Mouse (Mus musculus) lung, postnatal 0 days (tissue): ENCODE results near the gene Tln1. TPM values are rescaled to one million over a fixed set of nuclear protein-coding genes. Genes with fewer than 3 reads are reported as not detected.
A peak's percentile ranks its signal among the peaks of the same experiment; 100 is the strongest.

Source experiments
- ATAC-seq: fragments of 200-750 bp; cut with Nextera tagmentation; 2 replicates; pipeline ENCODE4 v1.8.0; 2017; ENCODE audit warnings: moderate library complexity
- DNase-seq: peaks from one replicate; pipeline ENCODE4 v3.0.0-alpha.2; 2016; ENCODE audit warnings: low spot score
- H3K27ac ChIP-seq: fragments of 300-500 bp; sonication (generic); 2 replicates; pipeline ENCODE4 v1.5.1; 2014; ENCODE audit warnings: antibody characterized with exemption, mild to moderate bottlenecking, low read length, mixed read lengths
- H3K27me3 ChIP-seq: fragments of 300-500 bp; sonication (generic); replicated peaks from 2 replicates; pipeline ENCODE4 v1.6.1; 2014; ENCODE audit warnings: low read length, mixed read lengths; ENCODE audit not compliant: insufficient read depth
- H3K36me3 ChIP-seq: fragments of 300-500 bp; sonication (generic); 2 replicates; pipeline ENCODE4 v1.6.1; 2014; ENCODE audit warnings: low read length, mixed read lengths; ENCODE audit not compliant: insufficient read depth
- H3K4me1 ChIP-seq: fragments of 300-500 bp; sonication (generic); 2 replicates; pipeline ENCODE4 v1.6.1; 2014; ENCODE audit warnings: antibody characterized with exemption, low read depth, low read length, mixed read lengths; ENCODE audit not compliant: insufficient read depth
- H3K4me2 ChIP-seq: fragments of 300-500 bp; sonication (generic); replicated peaks from 2 replicates; pipeline ENCODE4 v1.6.1; 2014; ENCODE audit warnings: low read depth, mild to moderate bottlenecking, low read length, moderate library complexity, mixed read lengths
- H3K4me3 ChIP-seq: fragments of 300-500 bp; sonication (generic); 2 replicates; pipeline ENCODE4 v1.5.1; 2014; ENCODE audit warnings: low read depth, low read length
- H3K9ac ChIP-seq: fragments of 300-500 bp; sonication (generic); replicated peaks from 2 replicates; pipeline ENCODE4 v1.6.1; 2014; ENCODE audit warnings: low read depth, mild to moderate bottlenecking
- H3K9me3 ChIP-seq: fragments of 300-500 bp; sonication (generic); 2 replicates; pipeline ENCODE4 v1.6.1; 2016; ENCODE audit warnings: low read length, mixed read lengths
- CTCF ChIP-seq: IDR thresholded peaks from 2 replicates; pipeline ENCODE4 v1.5.1; 2016; ENCODE audit warnings: antibody characterized with exemption, mild to moderate bottlenecking
- EP300 ChIP-seq: IDR thresholded peaks from 2 replicates; pipeline ENCODE4 v1.6.1; 2016; ENCODE audit warnings: antibody characterized with exemption, mild to moderate bottlenecking, control low read depth
- WGBS: fragments of 180-500 bp; shearing (Covaris S2); extraction: QIAGEN DNeasy Blood & Tissue Kit; methylation state at CpG from one replicate; pipeline ENCODE4 v1.1.7; 2014; 5-methylcytosine and 5-hydroxymethylcytosine counted together
- polyA plus RNA-seq: library from polyadenylated mRNA; unstranded; fragments of >200 nt; fragmentation: Nextera tagmentation; extraction: Ambion mirVana; gene quantifications from 2 replicates; pipeline ENCODE4 v1.2.1, GENCODE M21; 2015

Tln1 gene
- 75.6 and 104 TPM in 2 replicates for polyA plus RNA-seq

- ATAC-seq (peak; percentile 88), DNase-seq (peak; percentile 98)
- H3K9me3 ChIP-seq: no peaks in the 10 kb centered on the region
- under 1% methylated on average over 62 of the region's 62 CpGs for whole genome bisulfite sequencing
- H3K9ac ChIP-seq: peak within 1 kb of the TSS; percentile 93
- peak within 1 kb of the TSS; percentile 80 for H3K4me3 ChIP-seq
- H3K27ac ChIP-seq: peak within 1 kb of the TSS; percentile 99
- H3K36me3 ChIP-seq: peaks cover 27% of the 10 kb centered on the region
- H3K4me1 ChIP-seq: peaks cover 39% of the 10 kb centered on the region
- H3K4me2 ChIP-seq: peak within 1 kb of the TSS; percentile 67
- TF ChIP-seq CTCF (peak; percentile 41), EP300 (peak; percentile 73; the same call in 1 of the 2 replicates)
- no peaks in the 10 kb centered on the region for H3K27me3 ChIP-seq
Measured at GRCm38 (mm10) chr4:43561997-43562768, at the start of gene Tln1, which contains the start of gene Creb3. Gene Tln1, minus strand, starts transcription at chr4:43562691. Gene Creb3, plus strand, starts transcription at chr4:43562332.

- no peak; the same call in 1 of the 2 replicates for ATAC-seq
- H3K9ac ChIP-seq: no peak overlapping the region
- H3K4me3 ChIP-seq: no peak overlapping the region
- no peaks in the 10 kb centered on the region for H3K9me3 ChIP-seq
- no peaks in the 10 kb centered on the region for H3K4me1 ChIP-seq
- H3K36me3 ChIP-seq: no peaks in the 10 kb centered on the region
- TF ChIP-seq EP300: no peak
- TF ChIP-seq CTCF: no peak
- H3K27me3 ChIP-seq: no peaks in the 10 kb centered on the region
- H3K27ac ChIP-seq: no peak overlapping the region
- no peak overlapping the region for H3K4me2 ChIP-seq
- peak; percentile 36 for DNase-seq
- 49% methylated on average over 9 of the region's 9 CpGs for WGBS
Measured at GRCm38 (mm10) chr4:43604751-43605685, 42.5 kb upstream of the Tln1 start.

- DNase-seq (no peak), ATAC-seq (no peak)
- H3K9me3 ChIP-seq: no peaks in the 10 kb centered on the region
- H3K4me1 ChIP-seq: no peaks in the 10 kb centered on the region
- no peaks in the 10 kb centered on the region for H3K27me3 ChIP-seq
- H3K4me2 ChIP-seq: no peak overlapping the region
- H3K36me3 ChIP-seq: no peaks in the 10 kb centered on the region
- no peak overlapping the region for H3K27ac ChIP-seq
- H3K4me3 ChIP-seq: no peak overlapping the region
- TF ChIP-seq CTCF: no peak
- no peak for TF ChIP-seq EP300
- 68% methylated on average over 3 of the region's 3 CpGs for WGBS
- no peak overlapping the region for H3K9ac ChIP-seq
Measured at GRCm38 (mm10) chr4:43604099-43604498, 41.6 kb upstream of the Tln1 start.

GRCm38 (mm10) chr4:43600195-43600934, 37.9 kb upstream of the Tln1 start:
- Histone ChIP-seq H3K27me3 (no peaks in the 10 kb centered on the region), H3K27ac (no peak overlapping the region), H3K9me3 (no peaks in the 10 kb centered on the region), H3K9ac (no peak overlapping the region), H3K4me1 (no peaks in the 10 kb centered on the region), H3K4me2 (no peak overlapping the region), H3K36me3 (no peaks in the 10 kb centered on the region), H3K4me3 (no peak overlapping the region)
- WGBS: 72% methylated on average over 9 of the region's 9 CpGs
- no peak for TF ChIP-seq EP300
- TF ChIP-seq CTCF: no peak
- ATAC-seq (no peak), DNase-seq (no peak)

GRCm38 (mm10) chr4:43598650-43599380, 36.3 kb upstream of the Tln1 start:
- Histone ChIP-seq H3K9me3 (no peaks in the 10 kb centered on the region), H3K27ac (no peak overlapping the region), H3K4me3 (no peak overlapping the region), H3K27me3 (no peaks in the 10 kb centered on the region), H3K36me3 (no peaks in the 10 kb centered on the region), H3K9ac (no peak overlapping the region), H3K4me1 (no peaks in the 10 kb centered on the region), H3K4me2 (no peak overlapping the region)
- WGBS: 69% methylated on average over 7 of the region's 7 CpGs
- no peak for ATAC-seq
- TF ChIP-seq CTCF: no peak
- no peak for TF ChIP-seq EP300
- DNase-seq: no peak
